In genomic region chr14:60752892-60753800, GRCm38 (mm10) we compare ENCODE assay signal across 16 mouse cellular contexts. TPM values are rescaled to one million over a fixed set of nuclear protein-coding genes. Genes with fewer than 3 reads are reported as not detected.
A peak's percentile ranks its signal among the peaks of the same experiment; 100 is the strongest.
DNase-seq lines count a peak whose midpoint lies in the region; ATAC-seq and TF ChIP-seq lines count a peak whose summit lies in the region.
"Had no signal": no experiment of that assay in that cellular context is flagged by ENCODE, and none has a peak within 500 bp of the region (broad histone marks: within the 10 kb centered on the region; RNA-seq: fewer than 3 reads in every experiment).

No protein-coding gene starts in this region.

- H3K9ac ChIP-seq in heart, postnatal 0 days (replicated peaks; ENCODE audit: low read depth, low read length): no peak overlapping the region; the same call in 1 of the 2 replicates
- H3K9ac ChIP-seq in forebrain, embryonic 13.5 days: no peak overlapping the region
- H3K9ac ChIP-seq in midbrain, postnatal 0 days (replicated peaks; ENCODE audit: low read length, poor library complexity, severe bottlenecking): no peak overlapping the region
- no peak overlapping the region for H3K9ac ChIP-seq in stomach, postnatal 0 days (ENCODE audit: low read length)
- H3K9ac ChIP-seq: lung, embryonic 14.5 days had no signal

- no peak overlapping the region for H3K4me2 ChIP-seq in heart, postnatal 0 days (ENCODE audit: low read depth, low read length)
- no peak overlapping the region for H3K4me2 ChIP-seq in forebrain, embryonic 13.5 days
- no peak overlapping the region for H3K4me2 ChIP-seq in midbrain, postnatal 0 days (ENCODE audit: low read depth, low read length, poor library complexity, severe bottlenecking)
- no peak overlapping the region for H3K4me2 ChIP-seq in stomach, postnatal 0 days (replicated peaks; ENCODE audit: low read depth)
- H3K4me2 ChIP-seq: lung, embryonic 14.5 days had no signal

- peaks cover 79% of the 10 kb centered on the region for H3K36me3 ChIP-seq in heart, postnatal 0 days (replicated peaks; ENCODE audit: control insufficient read depth, insufficient read depth, low read length)
- H3K36me3 ChIP-seq in forebrain, embryonic 13.5 days (ENCODE audit: poor library complexity, severe bottlenecking): peaks cover 79% of the 10 kb centered on the region
- no peaks in the 10 kb centered on the region; the same call in 1 of the 2 replicates for H3K36me3 ChIP-seq in midbrain, postnatal 0 days (ENCODE audit: insufficient read depth, low read length)
- H3K36me3 ChIP-seq in stomach, postnatal 0 days (ENCODE audit: control insufficient read depth, insufficient read depth, low read length): peaks cover 21% of the 10 kb centered on the region

- no peaks in the 10 kb centered on the region for H3K27me3 ChIP-seq in heart, postnatal 0 days (ENCODE audit: control insufficient read depth, insufficient read depth, low read length)
- no peaks in the 10 kb centered on the region for H3K27me3 ChIP-seq in forebrain, embryonic 13.5 days
- no peaks in the 10 kb centered on the region for H3K27me3 ChIP-seq in midbrain, postnatal 0 days (ENCODE audit: insufficient read depth, low read length)
- H3K27me3 ChIP-seq in stomach, postnatal 0 days (ENCODE audit: control insufficient read depth, insufficient read depth, low read length): no peaks in the 10 kb centered on the region

- ATAC-seq in heart, postnatal 0 days (ENCODE audit: insufficient read depth, low read depth): no peak; the same call in 1 of the 2 replicates
- ATAC-seq in forebrain, embryonic 13.5 days: peak; percentile 87
- ATAC-seq in midbrain, postnatal 0 days (ENCODE audit: low FRiP score): peak; percentile 50; the same call in 1 of the 2 replicates
- no peak for ATAC-seq in stomach, postnatal 0 days (ENCODE audit: low FRiP score, low TSS enrichment)
- ATAC-seq: intestine, embryonic 16.5 days had no signal

- peak overlapping the region; percentile 60; the same call in 1 of the 2 replicates for H3K27ac ChIP-seq in heart, postnatal 0 days (ENCODE audit: low read depth)
- peak overlapping the region; percentile 81 for H3K27ac ChIP-seq in forebrain, embryonic 13.5 days
- H3K27ac ChIP-seq in midbrain, postnatal 0 days (ENCODE audit: low read depth, low read length): no peak overlapping the region
- H3K27ac ChIP-seq in stomach, postnatal 0 days (replicated peaks): no peak overlapping the region
- H3K27ac ChIP-seq: limb, embryonic 10.5 days had no signal

- peak; percentile 19 for DNase-seq in heart, postnatal 0 days (ENCODE audit: low spot score)
- DNase-seq in heart, postnatal 4 days: no peak
- DNase-seq in right cerebral cortex, postnatal 4 days: peak; percentile 38
- DNase-seq in right cerebral cortex, postnatal 36 days (ENCODE audit: low spot score in 2 of 2): no peak
- peak; percentile 71 for DNase-seq in midbrain, postnatal 0 days (ENCODE audit: low spot score)
- no peak for DNase-seq in stomach, postnatal 0 days (ENCODE audit: low spot score)
- no peak for DNase-seq in c-Kit-positive CD71-positive TER-119-positive erythroid progenitor cells, embryonic 14.5 days (ENCODE audit: low spot score)
- DNase-seq: gastrocnemius, postnatal 14 days; lung, embryonic 14.5 days; right cerebral cortex, postnatal 25 days; thymus, adult 18-20 months had no signal

- peaks cover 5% of the 10 kb centered on the region; the same call in 1 of the 2 replicates for H3K4me1 ChIP-seq in heart, postnatal 0 days (ENCODE audit: control insufficient read depth, insufficient read depth)
- H3K4me1 ChIP-seq in forebrain, embryonic 13.5 days: peaks cover 22% of the 10 kb centered on the region
- H3K4me1 ChIP-seq in midbrain, postnatal 0 days (ENCODE audit: insufficient read depth, low read length): no peaks in the 10 kb centered on the region
- H3K4me1 ChIP-seq in stomach, postnatal 0 days (replicated peaks; ENCODE audit: control insufficient read depth, insufficient read depth): no peaks in the 10 kb centered on the region
- H3K4me1 ChIP-seq: limb, embryonic 10.5 days had no signal

- no peak overlapping the region for H3K4me3 ChIP-seq in heart, postnatal 0 days (ENCODE audit: low read depth, low read length)
- H3K4me3 ChIP-seq in forebrain, embryonic 13.5 days: no peak overlapping the region
- H3K4me3 ChIP-seq in midbrain, postnatal 0 days (ENCODE audit: low read depth, low read length): no peak overlapping the region
- H3K4me3 ChIP-seq in stomach, postnatal 0 days (ENCODE audit: low read depth, low read length): no peak overlapping the region
- H3K4me3 ChIP-seq: erythroblast, embryonic 14.5 days; limb, embryonic 10.5 days had no signal

- 78% methylated on average over 14 of the region's 14 CpGs for WGBS in heart, postnatal 0 days
- 24% methylated on average over 14 of the region's 14 CpGs for WGBS in forebrain, embryonic 13.5 days
- 50% methylated on average over 14 of the region's 14 CpGs for WGBS in midbrain, postnatal 0 days
- 82% methylated on average over 14 of the region's 14 CpGs for WGBS in stomach, postnatal 0 days

- no peak for TF ChIP-seq EP300 in heart, postnatal 0 days (IDR thresholded peaks at IDR 0.05; ENCODE audit: low read depth)
- no peak for TF ChIP-seq EP300 in stomach, postnatal 0 days (optimal IDR thresholded peaks at IDR 0.05)

- H3K9me3 ChIP-seq in heart, postnatal 0 days (replicated peaks; ENCODE audit: control insufficient read depth, low read length): no peaks in the 10 kb centered on the region
- H3K9me3 ChIP-seq in forebrain, embryonic 13.5 days (replicated peaks): no peaks in the 10 kb centered on the region
- H3K9me3 ChIP-seq in midbrain, postnatal 0 days (ENCODE audit: low read length): no peaks in the 10 kb centered on the region
- no peaks in the 10 kb centered on the region for H3K9me3 ChIP-seq in stomach, postnatal 0 days (ENCODE audit: control insufficient read depth, low read length)
- H3K9me3 ChIP-seq: limb, embryonic 10.5 days had no signal

- no peak for TF ChIP-seq CTCF in heart, postnatal 0 days (IDR thresholded peaks at IDR 0.05; ENCODE audit: low read depth)
- no peak for TF ChIP-seq CTCF in midbrain, postnatal 0 days (IDR thresholded peaks at IDR 0.05)
- TF ChIP-seq CTCF in stomach, postnatal 0 days (IDR thresholded peaks at IDR 0.05; ENCODE audit: low read depth): no peak

RNA-seq across cellular contexts. Expression of gene C1qtnf9, which starts 14.8 kb away (rescaled TPM):
- total RNA-seq in heart, postnatal 0 days (2014; rRNA removed; ENCODE audit: low replicate concordance): 2.2 and 2.8 TPM in 2 replicates
- polyA plus RNA-seq in heart, postnatal 0 days (2015; fragmentation: Nextera tagmentation; extraction: Ambion mirVana): 4.6 and 5.4 TPM in 2 replicates
- 10 to 100 TPM; 13.0 to 16.1 TPM for total RNA-seq in heart, postnatal 4 days (2021)
- polyA plus RNA-seq in forebrain, embryonic 13.5 days (2015; fragmentation: Nextera tagmentation; extraction: Ambion mirVana): 0.22 and 0.39 TPM in 2 replicates
- 0.11 and 0.28 TPM in 2 replicates for total RNA-seq in midbrain, postnatal 0 days (2014; rRNA removed)
- polyA plus RNA-seq in midbrain, postnatal 0 days (2015; fragmentation: Nextera tagmentation; extraction: Ambion mirVana): 0.10 TPM in 1 of 2 replicates, not detected in the other
- 3.0 and 3.1 TPM in 2 replicates for polyA plus RNA-seq in stomach, postnatal 0 days (2015; fragmentation: Nextera tagmentation; extraction: Ambion mirVana)
- total RNA-seq: monocyte, adult 5-6 weeks had no signal

RNA-seq across cellular contexts. Expression of gene Mipep, which starts 31.2 kb away (rescaled TPM):
- total RNA-seq in heart, postnatal 0 days (2014; rRNA removed; ENCODE audit: low replicate concordance): 49.1 and 60.9 TPM in 2 replicates
- 29.2 and 29.3 TPM in 2 replicates for polyA plus RNA-seq in heart, postnatal 0 days (2015; fragmentation: Nextera tagmentation; extraction: Ambion mirVana)
- 10 to 100 TPM; 48.0 to 50.8 TPM for total RNA-seq in heart, postnatal 4 days (2021)
- polyA plus RNA-seq in forebrain, embryonic 13.5 days (2015; fragmentation: Nextera tagmentation; extraction: Ambion mirVana): 18.3 and 19.5 TPM in 2 replicates
- 23.6 and 32.1 TPM in 2 replicates for total RNA-seq in midbrain, postnatal 0 days (2014; rRNA removed)
- polyA plus RNA-seq in midbrain, postnatal 0 days (2015; fragmentation: Nextera tagmentation; extraction: Ambion mirVana): 16.7 and 17.1 TPM in 2 replicates
- 9.8 and 9.9 TPM in 2 replicates for polyA plus RNA-seq in stomach, postnatal 0 days (2015; fragmentation: Nextera tagmentation; extraction: Ambion mirVana)

Comparison
In these comparisons a context has a peak if more than half of its experiments do, and no peak if none do; other contexts are left out.
1. DNase-seq: peak in heart, postnatal 0 days (single experiment), right cerebral cortex, postnatal 4 days (single experiment) and midbrain, postnatal 0 days (single experiment); none in heart, postnatal 4 days (single experiment), right cerebral cortex, postnatal 36 days (0 of 2), stomach, postnatal 0 days (single experiment) and c-Kit-positive CD71-positive TER-119-positive erythroid progenitor cells, embryonic 14.5 days (single experiment).
2. ATAC-seq: peak in forebrain, embryonic 13.5 days (single experiment) and midbrain, postnatal 0 days (single experiment); none in heart, postnatal 0 days (single experiment) and stomach, postnatal 0 days (single experiment).
3. H3K27ac ChIP-seq: peak in heart, postnatal 0 days (single experiment) and forebrain, embryonic 13.5 days (single experiment); none in midbrain, postnatal 0 days (single experiment) and stomach, postnatal 0 days (single experiment).